Mouse (Mus musculus) lung, adult 2 months (tissue): ENCODE measurements around the gene Nfkb1.

Source experiments
- CTCF ChIP-seq: fragments of 200-500 bp; IDR thresholded peaks from 2 replicates; pipeline ENCODE4 v1.5.1; 2011; ENCODE audit warnings: mild to moderate bottlenecking, low read length, control low read depth; ENCODE audit not compliant: insufficient read depth
- POLR2A ChIP-seq: fragments of 200-500 bp; IDR thresholded peaks from 2 replicates; pipeline ENCODE4 v1.6.1; 2011; ENCODE audit warnings: low read depth, mild to moderate bottlenecking, control low read depth, low read length, borderline replicate concordance; ENCODE audit errors: extremely low read depth

DNA sequence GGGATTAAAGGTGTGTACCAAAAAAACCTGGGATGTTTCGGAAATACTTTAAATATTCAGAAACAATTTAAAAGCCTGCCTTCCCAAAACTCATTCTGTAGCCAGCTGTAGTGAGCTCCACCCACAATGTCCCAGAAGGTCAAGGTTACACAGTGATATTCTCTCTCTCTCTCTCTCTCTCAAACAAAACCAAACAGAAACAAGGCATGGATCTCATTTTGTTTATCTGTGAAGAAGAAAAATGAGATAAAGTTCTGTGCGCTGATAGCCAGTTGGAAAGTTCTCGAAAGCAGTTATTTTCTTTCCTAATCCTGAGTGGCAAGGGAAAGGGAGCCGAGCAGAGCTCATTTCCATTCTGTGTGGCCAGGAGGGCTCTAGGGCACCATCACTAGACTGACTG lies 85.9 kb downstream of the Nfkb1 start:
- no peak for TF ChIP-seq CTCF
- TF ChIP-seq POLR2A = no peak
